Mouse (Mus musculus): ENCODE measurements around the gene Gm4952.
"Not testable (repeated sequence)": the region's sequence is repeated elsewhere in the genome, so short reads cannot be mapped to it uniquely, and the experiment has no call there.

Gm4952 gene

DNA sequence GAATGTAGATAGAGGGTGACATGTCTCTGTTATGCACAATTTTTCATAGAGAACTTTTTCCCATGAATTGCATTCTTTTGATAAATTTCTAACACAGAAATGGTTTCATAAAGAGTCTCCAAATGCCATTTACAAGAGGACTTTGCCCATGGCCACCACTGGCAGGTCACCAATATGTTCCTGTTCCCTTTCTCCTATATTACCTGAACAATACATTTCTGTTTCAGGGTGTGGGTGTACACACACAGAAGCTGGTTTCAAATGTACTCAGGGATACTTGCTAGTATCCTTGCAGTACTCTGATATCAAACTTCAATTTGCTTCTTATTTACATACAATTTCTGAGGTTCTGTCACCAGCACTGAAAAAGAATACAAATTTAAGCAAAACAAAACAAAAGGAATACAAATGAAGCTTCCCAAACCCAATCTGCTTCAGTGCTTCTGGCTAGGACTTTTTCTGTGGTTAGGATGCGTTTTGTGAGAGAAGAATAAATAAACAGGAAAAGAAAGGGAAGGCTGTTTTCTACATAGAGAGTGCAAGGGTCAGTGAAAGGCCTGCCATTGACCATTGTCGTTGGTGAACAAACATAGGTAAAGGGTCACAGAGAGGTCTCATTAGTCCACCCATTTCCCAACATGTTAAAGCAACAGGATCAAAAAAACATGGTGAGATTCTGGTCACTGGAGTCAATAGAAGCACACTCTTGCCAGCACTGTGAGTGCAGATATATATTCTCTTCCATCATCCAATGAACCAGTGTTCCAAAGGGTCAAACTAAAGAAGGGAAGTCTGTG is 1.1 kb downstream of the Gm4952 start:
- no peak for DNase-seq (ENCODE audit: low read depth)

DNA sequence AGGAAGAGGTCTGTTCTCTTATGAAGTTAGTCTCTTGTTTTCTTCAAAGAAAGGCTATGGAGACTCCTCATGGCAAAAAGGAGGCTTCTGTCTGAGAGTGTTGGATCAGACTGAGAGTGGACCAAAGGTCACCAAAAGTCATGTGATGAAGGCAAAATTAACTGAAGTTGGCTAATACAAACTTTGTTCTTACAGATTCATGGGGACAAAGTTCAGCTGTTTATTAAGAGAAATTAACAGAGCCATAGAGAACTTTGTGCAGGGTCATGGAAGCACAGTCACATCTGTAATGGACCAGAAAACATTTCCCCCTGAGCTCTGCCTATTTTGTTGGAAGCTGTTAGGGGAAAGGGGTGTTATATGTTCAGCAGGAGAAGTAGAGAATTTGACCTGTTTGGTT is 8.6 kb downstream of the Gm4952 start:
- no peak for DNase-seq (ENCODE audit: low read depth)

DNA sequence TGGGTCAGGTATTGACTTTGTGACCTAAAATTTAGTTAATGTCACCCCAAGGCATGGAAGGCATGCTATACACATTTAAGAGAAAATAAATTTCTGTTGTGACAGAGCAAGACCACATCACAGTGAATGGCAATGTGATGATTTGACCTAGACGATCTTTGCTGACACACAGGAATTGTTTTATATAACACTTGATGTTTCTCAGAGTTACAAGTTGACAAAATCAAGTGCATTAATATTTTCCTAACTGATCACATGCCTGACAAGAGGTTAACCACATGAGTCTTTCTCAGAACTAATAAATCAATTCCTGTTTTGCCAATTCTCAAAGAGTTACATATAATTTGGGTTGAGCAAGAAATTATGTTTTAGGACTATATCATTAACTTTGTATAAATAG is 13.9 kb downstream of the Gm4952 start:
- DNase-seq (ENCODE audit: low read depth) = no peak

DNA sequence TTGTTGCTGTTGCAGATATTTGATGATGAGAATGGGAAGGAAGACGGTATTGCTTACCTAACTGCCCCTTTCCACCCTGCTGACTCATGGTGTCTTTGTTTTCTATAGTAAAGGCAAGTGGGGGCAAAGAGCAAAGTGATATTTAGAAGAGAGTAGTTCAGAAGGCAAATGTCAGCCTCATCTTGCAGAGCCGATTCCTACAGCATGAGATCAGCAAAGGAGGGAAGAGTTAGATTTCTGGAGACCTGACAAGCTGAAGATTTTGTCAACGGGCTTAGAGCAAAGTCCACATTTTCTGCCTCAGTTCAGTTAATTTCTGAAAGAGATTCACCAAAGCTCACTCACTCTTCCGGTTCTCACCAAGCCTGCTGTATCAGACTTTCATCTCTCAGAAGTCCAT is 33.4 kb downstream of the Gm4952 start, which contains the start of gene Glyat:
Gene Glyat (plus strand): TSS at position 133 of the 400 bp plus-strand sequence.
- no peak for DNase-seq (ENCODE audit: low read depth)

DNA sequence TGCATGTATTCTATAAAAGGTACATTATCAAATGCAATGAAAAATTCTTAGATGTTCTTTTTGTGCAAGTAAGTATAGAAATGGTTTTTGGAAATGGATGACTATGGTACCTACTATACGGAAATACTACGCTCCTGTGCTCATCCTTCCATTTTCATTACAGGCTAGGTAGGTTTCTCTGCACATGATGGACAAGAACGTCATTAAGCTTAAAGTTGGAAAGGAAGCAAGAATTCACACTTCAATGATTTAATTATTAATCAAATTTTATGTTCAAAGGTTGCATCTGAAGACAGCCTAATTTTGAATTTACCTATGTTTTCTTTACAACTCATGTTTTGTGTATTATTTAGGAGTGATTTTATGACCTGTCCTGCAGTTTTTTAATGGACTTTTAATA is 34.5 kb downstream of the Gm4952 start:
- no peak for DNase-seq (ENCODE audit: low read depth)

DNA sequence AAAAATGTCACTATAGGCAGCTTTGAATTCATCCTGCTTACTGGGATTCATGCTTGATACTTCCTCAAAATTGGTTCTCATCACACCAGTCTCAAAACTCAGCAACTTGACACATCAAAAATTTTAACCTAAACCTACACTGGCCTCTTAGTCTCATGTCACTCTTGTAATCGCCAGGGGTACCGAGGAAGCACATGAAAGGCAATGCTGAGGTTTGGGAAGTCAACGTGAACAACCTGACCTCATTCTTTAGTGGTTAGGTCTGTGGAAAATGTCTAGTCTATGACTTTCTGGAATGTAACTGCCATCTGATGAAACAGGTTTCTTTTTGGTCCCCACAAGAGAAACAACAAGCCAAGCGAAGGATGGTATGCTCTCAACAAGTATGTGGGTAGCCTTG is 35.2 kb downstream of the Gm4952 start:
- DNase-seq (ENCODE audit: low read depth) = no peak

DNA sequence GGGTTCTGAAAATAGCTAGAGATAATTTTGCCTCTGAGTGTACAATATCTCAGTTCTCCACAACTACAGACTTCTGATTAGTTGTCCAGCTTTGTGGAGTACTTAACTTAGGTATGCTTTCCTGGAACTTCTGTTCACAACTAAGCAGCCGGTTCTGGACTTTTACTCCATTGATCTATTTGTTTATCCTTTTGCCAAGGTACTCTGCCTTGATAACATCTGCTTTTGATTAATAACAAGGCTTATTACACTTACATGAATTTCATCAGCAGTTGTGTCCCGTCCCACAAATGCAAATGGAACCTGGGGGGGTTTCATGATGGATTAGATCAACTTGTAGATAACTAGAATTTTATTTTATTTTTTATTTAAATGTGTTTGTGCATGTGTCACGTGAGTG is 37.1 kb downstream of the Gm4952 start:
- DNase-seq (ENCODE audit: low read depth) = no peak

DNA sequence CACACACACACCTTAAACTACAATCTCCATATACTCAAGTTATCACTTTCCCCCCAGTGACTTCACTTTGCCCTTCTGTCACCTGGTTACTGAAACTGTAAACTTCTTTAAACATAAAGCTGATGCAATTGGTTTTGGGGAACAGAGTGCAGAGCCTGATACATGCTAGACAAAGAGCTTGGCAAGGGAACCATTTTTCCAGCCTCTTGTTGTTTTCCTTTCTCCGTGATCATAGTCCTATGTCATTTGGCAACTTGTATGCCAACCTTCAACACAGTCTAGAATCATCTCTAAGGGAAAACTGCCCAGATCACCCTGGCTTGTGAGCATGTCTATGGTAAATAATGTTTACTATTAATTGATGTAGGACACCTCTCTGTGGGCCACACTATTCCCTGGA is 38.3 kb downstream of the Gm4952 start:
- no peak for DNase-seq (ENCODE audit: low read depth)

DNA sequence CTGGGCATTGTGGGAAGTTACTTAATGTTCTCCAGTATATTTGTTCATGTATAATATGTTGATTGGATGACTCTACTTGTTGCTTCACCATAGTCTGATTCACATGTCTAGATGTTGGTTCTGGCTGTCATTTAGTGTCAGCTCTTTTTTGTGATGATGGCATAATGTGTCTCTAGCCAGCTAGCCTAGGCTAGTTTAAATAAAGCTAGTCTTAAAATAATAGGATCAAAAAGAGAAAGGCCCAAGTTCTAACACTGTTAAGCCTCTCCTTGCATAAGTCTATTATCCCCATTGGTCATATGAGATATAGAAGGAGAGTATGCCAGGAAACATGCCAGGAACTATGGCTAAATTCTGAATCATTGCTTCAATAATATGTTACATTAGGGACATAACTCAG is 49.7 kb downstream of the Gm4952 start:
- no peak for DNase-seq (ENCODE audit: low read depth)

DNA sequence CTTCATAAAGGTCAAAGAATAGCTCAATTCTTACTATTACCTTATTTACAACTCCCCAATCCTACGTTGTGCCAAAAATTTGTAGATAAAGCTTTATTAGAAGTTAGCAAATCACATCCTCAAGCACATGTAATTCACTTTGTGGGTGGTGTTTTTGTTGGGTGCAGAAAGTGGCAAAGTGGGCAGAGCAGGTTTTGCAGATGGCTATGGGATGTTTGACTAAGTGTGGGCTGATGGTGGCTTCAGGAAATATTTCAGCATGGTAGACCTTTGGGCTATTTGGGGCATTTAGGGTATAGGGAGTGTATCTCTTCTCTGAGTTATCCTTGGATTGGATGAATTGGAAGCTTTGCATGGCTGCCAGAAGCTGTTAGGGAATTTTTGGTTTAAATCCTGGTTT is 66.4 kb downstream of the Gm4952 start:
- no peak for DNase-seq (ENCODE audit: low read depth)

DNA sequence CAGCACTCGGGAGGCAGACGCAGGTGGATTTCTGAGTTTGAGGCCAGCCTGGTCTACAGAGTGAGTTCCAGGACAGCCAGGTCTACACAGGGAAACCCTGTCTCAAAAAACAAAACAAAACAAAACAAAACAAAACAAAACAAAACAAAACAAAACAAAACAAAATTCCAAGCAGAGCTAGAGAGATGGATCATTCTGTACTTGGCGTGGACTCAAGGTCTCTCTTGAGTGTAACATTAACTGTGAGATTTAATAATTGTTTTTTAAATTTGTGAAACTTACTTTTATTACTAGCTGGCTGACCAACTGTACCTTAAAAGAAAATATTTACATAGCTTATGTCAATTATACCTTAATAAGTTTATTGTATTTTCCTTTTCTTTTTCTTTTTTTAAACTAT is 68.8 kb downstream of the Gm4952 start:
- not testable (repeated sequence) for DNase-seq (ENCODE audit: low read depth)

DNA sequence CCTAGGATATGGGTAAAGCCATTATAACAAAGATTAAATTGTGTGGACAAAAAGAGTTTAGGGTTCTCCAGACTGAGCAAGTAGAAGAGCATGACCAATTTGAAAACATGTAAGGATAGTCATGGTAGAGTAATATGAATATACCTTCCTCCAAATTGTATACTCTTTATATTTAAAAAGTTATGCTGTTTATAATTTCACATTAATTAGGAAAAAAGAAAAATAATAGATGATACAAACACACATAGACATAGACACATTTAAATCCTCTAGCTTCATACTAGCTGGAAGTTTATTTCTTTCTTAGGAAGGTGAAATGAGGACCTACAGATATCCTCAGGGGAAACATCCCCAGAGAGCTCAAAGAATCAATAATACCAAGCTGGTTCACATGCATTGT is 70.4 kb downstream of the Gm4952 start, which contains the start of gene Olfr1442:
Gene Olfr1442 (plus strand): TSS at position 301 of the 400 bp plus-strand sequence.
- DNase-seq (ENCODE audit: low read depth) = no peak

DNA sequence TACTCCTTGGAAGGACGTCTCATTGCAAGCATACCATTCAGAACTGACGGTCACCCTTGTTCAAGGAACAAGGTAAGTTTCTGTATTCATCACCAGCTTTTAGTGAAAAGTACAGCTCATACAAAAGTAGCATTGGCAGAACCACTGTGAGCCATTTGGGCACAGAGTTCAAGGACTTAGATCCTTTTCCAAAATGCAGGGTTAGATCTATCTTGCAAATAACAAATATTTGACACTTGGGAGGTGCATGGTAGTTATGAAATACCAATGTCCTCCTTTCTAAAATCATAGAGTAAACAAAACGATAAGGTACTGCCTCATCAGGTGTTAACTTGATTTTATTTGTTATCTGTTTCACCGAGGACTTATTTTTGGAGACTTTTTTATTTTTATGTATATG is 71.3 kb downstream of the Gm4952 start:
- DNase-seq (ENCODE audit: low read depth) = no peak

DNA sequence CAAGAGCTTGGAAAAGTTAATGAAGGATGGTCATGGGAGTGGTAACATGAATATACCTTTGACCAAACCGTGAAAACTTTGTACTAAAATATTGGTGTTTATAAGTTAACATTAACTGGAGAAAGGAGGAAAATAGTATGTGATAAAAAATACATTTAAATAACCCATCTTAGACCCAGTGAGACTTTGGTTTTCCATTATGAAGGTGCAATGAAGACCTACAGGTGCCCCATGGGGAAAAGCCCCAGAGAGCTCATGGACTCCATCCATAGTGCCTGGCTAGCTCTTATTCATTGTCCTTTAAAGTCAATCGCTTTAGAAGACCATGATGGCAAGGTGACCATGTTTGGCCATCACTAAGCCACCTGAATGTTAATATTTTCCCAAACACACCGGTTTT is 78.0 kb downstream of the Gm4952 start, which contains the start of gene Olfr1443:
Gene Olfr1443 (plus strand): TSS at position 301 of the 400 bp plus-strand sequence.
- no peak for DNase-seq (ENCODE audit: low read depth)

Measured in c-Kit-positive CD71-negative TER-119-negative erythroid progenitor cells, embryonic 14.5 days (primary cell).